Mouse (Mus musculus) brain, embryonic 14.5 days (tissue): ENCODE measurements around the gene Osbpl8.

ENCODE experiments used
- CTCF ChIP-seq: fragments of 200-500 bp; IDR thresholded peaks from 2 replicates; pipeline ENCODE4 v1.5.1; 2012; ENCODE audit warnings: inconsistent platforms, mild to moderate bottlenecking, moderate library complexity, borderline replicate concordance; ENCODE audit not compliant: insufficient read depth, insufficient read length; ENCODE audit errors: extremely low read depth
- POLR2A ChIP-seq: fragments of 200-500 bp; IDR thresholded peaks from 2 replicates; pipeline ENCODE4 v1.6.1; 2012; ENCODE audit warnings: mild to moderate bottlenecking, inconsistent platforms, borderline replicate concordance; ENCODE audit not compliant: poor library complexity, insufficient read depth, insufficient read length, severe bottlenecking; ENCODE audit errors: extremely low read depth

GRCm38 (mm10) chr10:111327957-111328356, 163.4 kb downstream of the Osbpl8 start:
- TF ChIP-seq POLR2A (no peak), CTCF (no peak)
